Mouse (Mus musculus) urinary bladder, adult 18-20 months (tissue): ENCODE data around the gene Srgn.

ENCODE experiments used
- DNase-seq, 2 experiments: peaks; one replicate each; pipeline ENCODE4 v3.0.0; 2022; ENCODE audit warnings: low spot score in 2 of 2, mixed read lengths in 2 of 2

The Srgn gene

DNA sequence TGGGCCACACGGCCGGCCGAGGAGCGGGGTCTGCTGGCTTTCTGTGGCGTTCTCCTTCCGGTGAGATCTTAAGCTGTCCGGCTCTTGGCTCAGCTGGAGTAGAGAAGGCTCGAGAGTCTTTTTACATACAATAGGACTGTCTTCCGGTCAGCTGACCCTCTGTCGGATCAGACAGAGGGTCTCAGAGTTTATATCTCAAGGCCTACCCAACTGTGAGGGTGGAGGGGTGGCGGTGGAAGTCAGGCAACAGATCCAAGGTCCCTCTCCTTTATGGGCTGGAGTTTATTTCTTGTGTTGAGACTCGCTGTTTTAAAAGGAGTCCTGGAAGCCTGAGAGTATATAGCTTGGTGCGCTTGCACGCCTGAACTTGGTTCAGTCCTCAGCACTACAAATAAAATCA is at the start of gene Srgn:
Gene Srgn, minus strand, starts transcription at position 101 of the 400 bp plus-strand sequence.
- no peak for DNase-seq

DNA sequence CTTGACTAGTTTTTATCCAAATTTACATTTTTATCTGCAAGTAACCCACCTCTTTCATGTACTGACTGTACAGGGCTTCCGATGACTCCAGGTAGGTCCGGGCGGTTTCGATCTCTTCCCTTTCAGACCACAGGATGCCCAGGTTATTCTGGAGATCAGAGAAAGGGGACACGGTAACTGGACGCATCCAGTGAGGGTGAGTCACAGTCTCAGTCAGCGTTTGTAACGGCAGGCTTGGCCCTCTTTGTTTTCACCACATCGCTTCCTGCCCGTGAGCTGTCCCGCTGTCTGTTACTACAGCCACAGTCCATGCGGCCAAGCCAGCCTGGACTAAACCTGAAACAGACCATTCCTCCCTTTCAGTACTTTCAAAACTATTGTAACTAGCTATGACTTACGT is 47.8 kb upstream of the Srgn start:
- DNase-seq, result no peak

DNA sequence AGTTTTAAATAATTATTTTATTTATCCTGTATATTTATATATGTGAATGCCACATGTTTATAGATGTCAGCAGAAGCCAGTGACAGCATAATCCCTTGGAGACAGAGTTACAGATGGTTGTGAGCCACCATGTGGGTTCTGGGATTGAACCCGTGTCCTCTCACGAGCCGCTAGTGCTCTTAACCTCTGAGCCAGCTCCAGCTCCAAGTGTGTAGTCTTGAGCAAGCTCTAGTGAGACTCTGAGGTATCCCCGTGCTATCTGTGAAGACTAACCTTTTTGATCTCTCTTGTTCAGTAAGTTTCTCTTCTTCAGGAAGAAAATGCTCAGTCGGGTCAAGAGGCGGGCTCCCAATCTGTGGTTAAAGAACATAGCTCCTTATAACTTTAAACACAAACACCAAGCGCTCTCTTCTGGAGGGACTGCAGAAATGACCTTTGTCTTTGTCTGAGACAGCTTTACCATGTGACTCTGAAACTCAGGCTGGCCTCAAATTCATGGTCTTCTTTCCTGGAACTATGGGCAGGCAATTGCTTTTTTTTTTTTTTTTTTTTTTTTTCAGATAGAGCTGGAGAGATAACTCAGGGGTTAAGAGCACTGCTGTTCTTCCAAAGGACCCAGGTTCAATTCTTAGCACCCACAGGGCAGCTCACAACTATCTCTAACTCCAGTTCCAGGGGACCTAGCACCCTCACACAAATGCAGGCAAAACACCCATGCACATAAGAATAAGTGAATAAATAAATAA is 43.0 kb upstream of the Srgn start:
- DNase-seq, result no peak

DNA sequence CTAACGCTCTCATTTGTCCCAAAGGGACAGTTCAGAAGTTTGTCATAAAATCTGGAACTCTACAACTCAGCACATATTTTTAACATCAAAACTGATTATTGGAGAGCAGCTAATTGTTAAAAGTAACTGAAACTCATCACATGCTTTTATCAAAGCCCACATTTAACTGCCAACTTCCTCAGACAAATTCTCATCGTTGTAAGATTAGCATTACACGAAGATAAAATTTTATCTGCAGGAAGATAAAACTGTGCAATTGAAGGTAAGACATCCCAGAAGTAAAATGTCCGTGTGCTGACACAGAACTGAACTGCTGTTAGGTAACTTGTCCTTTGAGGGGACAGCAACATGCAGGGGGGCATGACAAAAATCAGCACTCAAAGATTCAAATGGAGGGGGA is 41.6 kb upstream of the Srgn start:
- no peak for DNase-seq

DNA sequence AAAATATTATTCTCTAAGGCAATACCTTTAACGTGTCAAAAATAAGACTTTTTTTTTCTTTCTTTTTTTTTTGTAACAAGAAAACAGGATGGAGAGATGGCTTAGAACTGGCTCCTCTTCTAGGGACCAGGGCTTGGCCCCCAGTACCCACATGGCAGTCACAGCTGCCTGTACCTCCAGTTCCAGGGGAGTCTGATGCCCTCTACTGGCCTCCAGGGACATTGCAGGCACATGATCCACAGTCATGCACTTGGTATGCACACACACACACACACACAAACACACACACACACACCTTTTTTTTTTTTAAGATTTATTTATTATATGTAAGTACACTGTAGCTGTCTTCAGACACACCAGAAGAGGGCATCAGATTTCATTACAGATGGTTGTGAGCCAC is 30.5 kb upstream of the Srgn start:
- DNase-seq, result no peak

DNA sequence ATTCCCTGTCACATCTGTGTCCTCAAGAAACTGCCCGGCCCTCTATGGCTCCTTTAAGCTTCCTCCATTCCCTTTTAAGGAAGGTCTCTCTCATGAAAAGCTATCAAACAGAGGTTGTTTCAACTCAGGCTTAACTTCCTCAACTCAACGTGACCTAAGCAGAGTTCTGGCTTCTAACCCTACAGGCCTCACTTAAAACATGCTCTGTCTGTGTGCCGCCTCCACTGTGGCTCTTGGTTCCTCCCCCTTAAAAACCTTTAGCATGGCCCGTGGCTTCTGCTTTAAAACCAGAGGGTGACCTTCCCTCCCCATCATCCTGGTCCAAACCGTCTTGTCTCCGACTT is 29.3 kb upstream of the Srgn start:
- DNase-seq, result no peak

DNA sequence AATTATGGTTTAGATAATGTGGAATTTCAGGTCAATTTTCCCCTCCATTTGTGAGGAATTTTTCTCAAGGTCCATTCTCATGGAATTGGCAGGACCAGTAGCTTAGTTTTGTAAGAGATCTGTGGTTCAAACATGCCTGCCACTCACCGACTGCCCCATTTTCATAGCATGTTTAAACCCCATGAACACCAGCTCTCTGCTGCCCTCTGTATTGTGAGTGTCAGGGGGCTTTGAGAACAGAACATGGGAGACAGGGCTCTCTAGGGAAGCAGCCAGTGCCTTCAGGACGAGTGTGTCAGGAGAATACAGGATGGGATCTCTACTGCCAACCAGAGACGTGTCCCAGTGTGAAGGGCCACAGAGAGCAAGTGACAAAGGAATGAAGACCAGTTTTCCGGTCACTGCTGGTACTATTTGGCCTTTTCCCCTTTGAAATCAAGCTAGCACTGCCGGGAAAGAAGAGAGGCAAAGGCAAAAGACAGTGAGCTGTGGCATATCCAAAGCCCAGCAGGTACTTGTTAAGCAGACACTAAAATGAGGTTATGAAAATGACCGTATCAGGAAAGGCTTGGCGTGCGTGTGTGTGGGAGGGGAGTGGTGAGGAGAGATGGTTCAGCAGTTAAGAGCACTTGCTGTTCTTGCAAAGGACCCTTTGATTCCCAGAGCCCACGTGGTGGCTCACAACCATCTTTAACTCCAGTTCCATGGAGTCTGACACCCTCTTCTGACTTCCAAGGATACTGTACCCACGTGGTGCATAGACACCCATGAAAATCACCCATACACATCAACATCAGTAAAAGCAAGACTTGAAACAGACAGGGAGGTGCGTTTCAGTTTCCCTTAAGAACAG is 28.7 kb upstream of the Srgn start:
- DNase-seq, result no peak

DNA sequence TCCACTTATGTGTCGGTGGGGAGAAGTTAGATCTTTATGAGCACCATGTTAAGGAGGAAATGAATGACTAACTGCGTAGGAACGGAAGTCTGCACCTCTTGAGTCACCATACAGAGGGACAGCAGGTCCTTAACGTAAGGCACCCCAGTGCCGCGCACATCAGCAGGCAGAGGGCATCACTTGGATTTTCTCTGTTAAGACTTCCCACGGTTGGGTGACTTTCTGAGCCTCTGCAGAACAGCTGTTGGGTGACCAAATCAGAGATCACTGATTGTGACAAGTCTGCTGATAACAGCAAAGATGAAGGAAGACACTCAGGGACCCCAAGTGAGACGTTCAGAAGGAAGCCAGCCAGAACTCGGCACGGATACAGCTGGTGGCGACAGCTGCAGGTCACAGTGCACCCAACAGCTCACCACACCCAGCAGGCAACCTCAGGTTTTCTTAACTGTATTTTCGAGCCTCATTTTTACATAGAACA is 26.4 kb upstream of the Srgn start:
- DNase-seq, result no peak

DNA sequence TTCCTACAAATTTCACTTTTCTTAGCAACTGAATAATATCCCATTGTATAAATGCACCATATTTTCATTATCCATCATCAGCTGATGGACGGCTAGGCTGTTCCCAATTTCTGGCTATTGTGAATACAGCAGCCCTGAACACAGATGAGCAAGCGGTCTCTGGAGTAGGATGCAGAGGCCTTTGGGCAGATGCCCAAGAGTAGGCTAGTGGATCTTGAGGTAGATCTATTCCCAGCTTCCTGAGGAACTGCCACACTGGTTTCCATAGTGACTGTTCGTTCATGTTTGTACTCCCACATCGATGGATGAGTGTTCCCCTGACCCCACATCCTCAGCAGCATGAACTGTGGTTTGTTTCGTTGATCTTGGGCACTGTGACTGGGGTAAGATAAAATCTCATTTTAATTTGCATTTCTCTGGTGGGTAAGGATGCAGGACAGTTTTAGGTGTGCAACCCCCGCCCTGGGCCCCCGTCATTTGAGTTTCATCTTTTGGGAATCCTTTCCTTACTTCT is 23.6 kb upstream of the Srgn start:
- DNase-seq, result no peak

DNA sequence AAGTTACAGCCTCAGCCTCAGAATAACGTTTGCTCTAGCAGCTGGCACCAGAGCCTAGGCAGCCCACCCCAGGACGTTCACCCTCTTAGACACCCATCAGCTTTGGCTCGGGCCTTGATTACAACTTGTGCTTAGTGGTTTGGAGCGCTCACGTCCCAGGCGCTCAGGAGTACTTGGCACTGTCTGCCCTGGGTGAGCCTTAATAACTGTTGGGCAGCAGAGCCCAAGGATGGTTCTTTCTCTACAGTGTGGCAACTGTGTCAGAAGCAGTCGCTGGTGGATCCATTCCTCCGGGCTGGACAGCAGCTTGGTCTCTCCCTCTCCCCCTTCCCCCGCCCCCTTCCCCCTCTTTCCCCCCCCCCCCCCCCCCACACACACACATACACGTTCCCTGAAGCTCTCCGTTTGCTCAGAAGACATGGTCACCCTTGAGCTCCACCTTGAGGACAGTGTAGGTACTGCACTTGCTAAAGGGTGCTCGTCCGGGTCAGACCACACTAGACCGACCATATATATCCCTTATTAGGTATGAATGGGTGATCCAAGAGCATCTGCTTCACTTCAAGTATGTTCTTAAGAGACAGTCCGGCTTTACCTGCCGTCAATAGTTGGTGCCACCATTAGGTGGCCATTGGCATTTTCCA is 22.4 kb upstream of the Srgn start:
- DNase-seq, result peak; percentile 27 to 49

DNA sequence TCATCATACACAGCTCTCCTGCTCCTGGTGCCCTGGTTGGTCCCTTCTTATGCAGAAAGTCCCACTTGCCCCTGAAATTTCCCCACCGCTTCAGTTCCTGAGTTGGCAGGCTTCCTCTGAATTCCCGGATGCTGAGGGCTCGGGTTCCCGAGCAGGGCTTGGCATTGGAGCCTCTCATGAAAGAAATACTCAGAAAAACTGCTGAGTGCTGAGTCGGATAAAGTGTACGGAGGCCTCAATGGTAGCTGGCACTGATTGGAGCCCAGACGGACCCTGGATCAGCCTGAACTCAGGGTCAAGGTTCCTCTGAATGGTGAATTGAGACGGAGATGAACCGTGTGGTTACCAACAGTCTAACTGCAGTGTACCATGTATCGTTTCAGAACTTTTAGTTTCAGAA is 19.2 kb upstream of the Srgn start:
- no peak for DNase-seq

DNA sequence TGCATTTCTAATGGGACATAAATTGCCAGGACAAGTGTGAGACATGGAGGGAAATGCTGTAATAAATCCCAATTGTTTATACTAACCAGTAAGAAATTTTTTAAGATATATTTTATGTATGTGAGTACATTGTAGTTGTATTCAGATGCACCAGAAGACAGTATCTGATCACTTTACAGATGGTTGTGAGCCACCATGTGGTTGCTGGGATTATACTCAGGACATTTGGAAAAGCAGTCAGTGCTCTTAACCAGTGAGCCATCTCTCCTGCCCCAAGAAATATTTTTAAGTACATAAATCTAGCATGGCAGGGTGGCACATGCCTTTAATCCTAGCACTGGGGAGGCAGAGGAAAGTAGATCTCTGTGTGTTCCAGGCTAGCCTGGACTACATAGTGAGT is 18.5 kb upstream of the Srgn start:
- no peak for DNase-seq

DNA sequence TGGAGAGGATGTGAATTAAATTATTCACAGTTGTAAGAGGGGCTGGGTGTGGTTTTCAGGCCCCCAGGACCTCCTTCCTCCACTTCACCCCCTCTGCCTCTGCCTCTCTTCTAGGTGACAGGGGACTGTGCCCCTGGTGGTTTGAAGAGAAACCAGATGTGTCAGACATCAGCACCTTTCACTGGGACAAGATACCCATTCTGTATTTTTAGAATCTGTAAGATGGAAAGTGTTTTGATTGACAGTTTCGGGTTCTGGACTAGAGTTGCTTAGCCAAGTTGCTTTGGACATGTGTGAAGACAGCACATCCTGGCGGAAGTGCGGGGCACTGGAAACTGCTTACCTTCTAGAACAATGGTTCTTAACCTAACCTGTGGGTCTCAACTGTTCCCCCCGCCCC is 17.1 kb upstream of the Srgn start:
- no peak for DNase-seq

DNA sequence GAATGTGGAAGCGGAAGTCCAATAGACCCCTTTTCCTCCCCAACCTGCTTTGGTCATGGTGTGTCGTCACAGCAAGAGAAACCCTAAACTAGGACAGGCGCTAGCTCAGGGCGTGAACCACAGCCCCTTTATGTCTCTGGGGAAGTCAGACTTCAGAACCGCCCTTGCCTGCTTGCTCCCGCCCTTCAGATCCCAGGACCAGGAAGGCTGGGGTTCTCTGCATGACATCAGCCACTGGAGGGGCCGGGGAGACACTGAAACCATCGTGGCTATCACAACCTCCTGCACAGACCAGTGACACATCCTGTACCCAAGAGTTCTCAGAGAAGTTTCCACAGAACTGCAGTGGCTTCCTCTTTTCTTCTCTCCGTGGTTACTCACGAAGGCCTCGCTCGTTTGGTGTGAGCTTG is 16.2 kb upstream of the Srgn start:
- no peak for DNase-seq

DNA sequence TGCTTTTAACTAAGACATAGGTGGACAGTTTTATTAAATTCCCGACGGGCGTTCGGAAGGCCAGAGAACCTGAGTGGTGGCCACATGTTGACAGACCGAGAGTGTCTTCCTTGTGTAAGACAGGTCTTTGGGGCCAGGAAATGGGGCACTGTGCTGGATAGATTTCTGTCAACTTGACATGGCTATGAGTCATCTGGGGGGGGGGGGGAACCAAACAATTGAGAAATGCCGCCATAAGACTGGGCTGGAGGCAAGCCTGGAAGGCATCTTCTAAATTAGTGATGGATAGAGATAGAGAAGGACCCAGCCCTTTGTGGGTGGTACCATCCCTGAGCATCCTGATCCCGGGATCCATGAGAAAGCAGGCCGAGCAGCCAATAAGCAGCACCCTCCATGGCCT is 15.7 kb upstream of the Srgn start:
- DNase-seq, result no peak

DNA sequence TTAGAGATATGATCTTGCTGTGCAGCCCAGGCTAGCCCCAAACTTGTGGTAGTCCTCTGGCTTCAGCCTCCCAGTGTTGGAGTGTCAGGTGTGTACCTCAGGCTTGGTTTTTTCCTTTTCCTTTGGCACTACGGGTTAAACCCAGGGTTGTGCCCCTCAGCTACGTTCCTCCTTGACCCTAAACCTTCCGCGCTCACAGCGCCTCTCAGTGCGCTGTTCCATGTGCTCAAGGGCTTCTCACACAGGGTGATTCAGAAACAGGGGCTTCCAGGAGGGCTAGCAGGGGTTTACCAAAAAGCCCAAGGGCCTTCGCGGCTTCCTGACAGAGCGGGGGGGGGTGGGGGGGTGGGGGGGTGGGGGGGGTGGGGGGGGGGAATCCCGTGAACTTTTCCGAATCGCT is 15.3 kb upstream of the Srgn start:
- DNase-seq, result no peak

DNA sequence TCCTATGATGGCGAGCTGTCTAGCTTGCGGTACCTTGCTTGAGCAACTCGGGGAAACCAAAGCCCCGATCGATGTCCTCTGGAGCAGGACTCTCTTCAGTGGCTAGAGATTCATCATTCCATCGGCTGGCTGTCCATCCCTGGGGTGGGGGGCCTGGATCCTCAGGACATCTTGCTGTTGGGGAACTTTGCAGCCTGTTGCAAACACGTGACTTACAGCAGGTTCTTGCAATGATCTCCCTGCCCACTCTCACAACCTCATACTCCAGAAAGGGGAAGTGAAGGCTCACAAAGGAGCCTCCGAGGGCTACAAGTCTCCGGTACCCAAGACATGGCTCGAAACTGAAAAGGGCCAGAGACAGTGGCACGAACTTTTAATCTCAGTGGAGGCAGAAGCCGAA is 14.2 kb upstream of the Srgn start:
- no peak for DNase-seq

DNA sequence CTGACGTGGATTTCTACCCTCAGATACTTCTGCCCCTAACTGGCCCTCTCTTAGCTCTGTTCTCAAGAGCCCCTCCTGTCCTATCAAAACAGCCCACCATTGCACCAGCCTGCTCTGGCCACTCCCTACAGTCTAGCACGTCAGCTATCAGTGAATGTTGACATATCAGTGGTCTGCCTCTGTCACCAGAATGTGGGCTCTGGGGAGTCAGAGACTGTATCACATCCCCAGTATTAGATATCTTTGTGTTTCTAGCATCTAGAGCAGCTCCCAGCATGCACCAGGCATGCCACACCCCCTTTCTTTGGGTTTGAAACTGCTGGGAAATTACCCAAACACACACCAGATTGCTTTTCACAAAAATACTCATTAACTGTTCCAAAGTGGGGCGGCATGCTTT is 13.5 kb upstream of the Srgn start:
- DNase-seq, result no peak

DNA sequence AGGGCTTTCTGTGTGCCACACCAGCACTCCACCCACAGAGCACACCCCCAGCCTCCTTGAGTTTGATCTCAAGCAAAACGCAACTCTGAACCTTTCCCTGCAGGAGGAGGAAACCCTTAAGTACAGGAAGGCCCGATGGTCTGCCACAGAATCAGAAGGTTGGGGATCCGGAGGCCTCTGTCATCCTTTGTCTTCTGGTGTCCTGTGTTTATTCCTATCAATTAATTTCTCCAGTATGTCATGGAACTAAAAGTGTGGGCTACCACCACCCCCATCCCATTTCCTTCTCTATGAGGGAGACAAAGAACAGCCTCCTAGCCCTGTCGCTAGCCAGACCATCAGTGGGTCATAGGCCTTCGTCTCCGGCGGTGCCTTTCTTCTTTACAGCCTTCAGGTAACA is 7.3 kb upstream of the Srgn start:
- no peak for DNase-seq

DNA sequence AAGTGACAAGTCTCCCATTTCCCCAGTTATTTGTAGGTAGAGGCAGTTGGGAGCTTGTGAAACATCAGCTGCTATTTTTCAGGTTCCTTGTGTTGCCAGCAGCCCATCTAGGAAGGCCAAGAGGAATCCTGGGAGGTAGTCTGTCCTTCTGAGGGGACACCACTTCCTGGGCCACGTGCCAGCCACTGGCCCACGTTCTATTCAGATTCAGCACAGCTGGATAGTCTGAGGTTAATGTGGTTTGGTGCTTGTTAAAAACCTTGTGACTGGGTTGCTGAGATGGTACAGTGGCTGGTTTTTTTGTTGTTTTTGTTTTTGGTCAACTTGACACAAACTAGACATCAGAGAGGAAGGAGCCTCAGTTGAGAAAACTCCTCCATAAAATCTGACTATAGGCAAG is 5.6 kb upstream of the Srgn start:
- DNase-seq, result no peak

DNA sequence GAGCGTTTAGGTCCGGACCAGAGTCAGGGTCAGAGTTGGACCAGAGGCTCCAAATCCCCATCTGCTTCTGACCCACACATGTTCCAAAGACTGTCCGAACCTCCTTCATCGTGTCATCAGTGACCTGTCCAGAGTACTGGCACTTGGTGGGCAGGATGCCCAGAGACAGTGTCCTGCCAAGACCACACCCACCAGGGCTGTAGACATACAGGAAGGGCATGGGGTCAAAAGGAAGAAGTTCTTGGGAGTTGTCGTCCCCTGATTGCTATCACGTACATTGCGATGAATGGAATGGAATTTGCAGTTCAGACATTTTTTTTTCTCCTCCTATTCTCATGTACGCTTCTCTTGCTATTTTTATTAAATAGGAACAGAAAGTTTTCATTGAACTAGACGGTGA is 2.9 kb upstream of the Srgn start:
- no peak for DNase-seq

DNA sequence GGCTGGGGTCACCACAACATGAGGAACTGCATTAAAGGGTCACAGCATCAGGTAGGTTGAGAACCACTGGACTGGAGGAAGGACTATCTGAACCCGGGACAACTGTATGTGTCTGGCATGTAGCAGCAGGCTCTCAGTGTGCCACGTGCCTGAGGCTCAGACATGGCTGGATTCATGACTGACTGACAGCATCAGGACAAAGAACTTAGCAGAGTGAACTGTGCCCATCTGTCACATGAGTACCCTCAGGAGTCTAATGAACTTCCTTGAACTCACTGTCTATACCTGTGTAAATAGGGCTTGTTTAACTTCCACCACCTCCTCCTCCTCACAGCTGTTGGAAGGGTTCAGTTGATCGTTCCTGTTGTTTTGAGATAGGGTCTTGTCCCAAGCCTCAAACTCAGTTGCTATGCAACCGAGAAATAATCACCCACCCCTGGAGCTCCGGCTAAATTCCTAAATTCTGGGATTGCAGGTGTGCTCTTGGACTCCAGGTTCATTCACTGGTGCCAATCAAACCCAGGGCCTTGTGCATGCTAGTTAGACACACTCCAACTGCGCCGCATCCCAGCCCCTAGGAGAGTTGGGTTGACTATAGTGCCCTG is 4.8 kb downstream of the Srgn start:
- DNase-seq, result no peak
